Mouse (Mus musculus) layer of hippocampus, postnatal 25 days (tissue): ENCODE results near the gene Cylc2. TPM values are rescaled to one million over a fixed set of nuclear protein-coding genes. Genes with fewer than 3 reads are reported as not detected.

Source experiments
- DNase-seq, 2 experiments: peaks; one replicate each; pipeline ENCODE4 v3.0.0; 2022; ENCODE audit warnings: mixed read lengths in 2 of 2, low spot score in 1 of 2; ENCODE audit errors: extremely low spot score in 1 of 2
- total RNA-seq, 2 experiments: library from RNA; stranded (reverse); gene quantifications; 2 replicates each; pipeline ENCODE4 v1.2.3; 2021

Gene Cylc2
- total RNA-seq, result not detected

DNA sequence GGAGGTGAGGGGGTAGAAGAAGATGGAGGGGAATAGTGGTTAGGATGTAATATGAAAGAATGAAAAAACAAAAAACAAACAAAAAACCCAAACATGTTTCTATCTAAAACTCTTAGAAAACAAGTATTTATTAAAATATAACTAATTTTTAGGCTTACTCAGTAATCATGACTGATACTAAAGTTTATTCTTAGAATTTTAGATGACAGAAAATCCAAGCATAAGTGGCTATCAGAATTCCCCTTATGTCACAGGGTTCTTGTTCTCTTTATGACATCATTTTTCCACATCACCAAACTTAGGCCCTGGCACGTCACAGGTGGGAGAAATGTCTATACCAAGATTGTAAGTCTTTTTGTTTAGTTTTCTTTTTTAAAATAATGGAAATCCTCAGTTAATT lies at the start of gene Cylc2:
TSS of gene Cylc2 (plus strand) at position 301 of the 400 bp plus-strand sequence.
- DNase-seq, result no peak
